Mouse (Mus musculus) cerebellum, adult 9-10 months (tissue): ENCODE data around the gene Olfr307.
"Not testable (repeated sequence)": the region's sequence is repeated elsewhere in the genome, so short reads cannot be mapped to it uniquely, and the experiment has no call there.

ENCODE experiments used
- DNase-seq: peaks from one replicate; pipeline ENCODE4 v3.0.0; 2022

Gene Olfr307

DNA sequence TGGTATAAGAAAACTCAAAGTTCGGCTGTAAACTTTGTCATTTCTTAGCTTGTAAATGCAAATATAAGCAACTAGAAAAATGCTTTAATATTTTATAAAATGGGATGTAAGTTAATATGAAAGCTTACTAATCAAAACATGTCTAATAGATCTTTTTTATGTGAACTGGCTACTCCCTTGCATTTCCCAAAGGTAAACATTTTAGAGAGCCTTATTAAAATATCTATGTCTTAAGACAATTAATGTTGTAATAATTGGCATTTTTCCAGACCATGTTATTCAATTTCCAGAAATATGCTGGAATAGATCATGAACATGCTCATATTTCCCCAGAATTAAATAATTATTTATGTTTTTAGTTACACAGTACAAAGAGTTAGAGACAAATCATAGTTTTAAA, at the start of gene Olfr307:
Olfr307 (minus strand) TSS at position 101 of the 400 bp plus-strand sequence.
- no peak for DNase-seq

DNA sequence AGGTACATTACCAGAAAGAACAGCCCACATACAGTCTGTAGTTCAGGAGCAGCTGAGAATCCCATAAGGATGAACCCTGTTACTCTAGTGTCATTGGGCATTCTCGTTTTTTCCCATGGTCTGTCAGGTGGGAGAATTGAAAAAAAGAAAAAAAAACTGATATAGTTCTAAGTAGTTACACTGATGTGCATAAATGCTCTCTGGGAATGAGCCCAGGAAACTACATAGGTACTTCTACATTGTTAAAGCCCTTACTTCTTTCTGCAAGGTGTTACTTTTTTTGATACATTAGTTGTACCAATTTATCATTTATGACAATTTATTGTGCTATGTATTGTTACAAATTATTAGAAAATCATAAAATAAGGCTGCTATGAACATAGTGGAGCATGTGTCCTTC, 49.2 kb upstream of the Olfr307 start, which contains the start of gene Olfr304:
Olfr304 (minus strand) TSS at position 101 of the 400 bp plus-strand sequence.
- DNase-seq, result no peak

DNA sequence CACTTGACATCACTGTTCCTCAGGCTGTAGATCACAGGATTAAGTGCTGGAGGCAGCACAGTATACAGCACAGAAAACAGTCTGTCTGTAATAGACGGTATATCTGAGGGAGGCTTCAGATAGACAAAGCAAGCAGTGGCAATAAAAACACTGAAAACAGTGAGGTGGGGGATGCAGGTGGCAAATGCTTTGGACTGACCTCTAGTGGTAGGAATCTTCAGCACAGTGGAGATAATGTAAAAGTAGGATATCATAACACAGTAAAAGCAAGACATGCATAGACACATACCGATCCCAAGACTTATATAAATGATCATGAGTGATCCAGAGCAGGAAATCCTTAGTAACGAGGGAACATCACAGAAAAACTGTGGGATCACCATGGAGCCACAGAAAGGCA, 48.4 kb upstream of the Olfr307 start:
- DNase-seq, result no peak

DNA sequence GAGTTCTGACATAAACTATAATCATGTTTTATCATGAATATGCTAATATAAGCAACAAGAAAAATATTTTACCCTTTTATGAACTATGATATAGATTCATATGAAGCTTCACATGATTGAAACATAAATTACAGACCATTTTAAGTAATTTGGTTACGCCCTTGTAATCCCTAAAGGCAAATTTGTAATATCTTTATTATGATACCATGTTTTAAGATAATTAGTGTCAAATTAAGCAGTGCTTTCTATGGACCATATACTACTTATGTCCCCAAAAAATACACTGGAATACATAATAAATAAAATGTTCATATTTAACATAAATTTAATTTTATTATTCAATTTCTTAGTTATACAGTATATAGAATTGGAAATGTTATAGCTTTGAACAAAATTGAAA, 29.4 kb upstream of the Olfr307 start, which contains the start of gene Olfr305:
Olfr305 (minus strand) TSS at position 101 of the 400 bp plus-strand sequence.
- DNase-seq, result no peak

DNA sequence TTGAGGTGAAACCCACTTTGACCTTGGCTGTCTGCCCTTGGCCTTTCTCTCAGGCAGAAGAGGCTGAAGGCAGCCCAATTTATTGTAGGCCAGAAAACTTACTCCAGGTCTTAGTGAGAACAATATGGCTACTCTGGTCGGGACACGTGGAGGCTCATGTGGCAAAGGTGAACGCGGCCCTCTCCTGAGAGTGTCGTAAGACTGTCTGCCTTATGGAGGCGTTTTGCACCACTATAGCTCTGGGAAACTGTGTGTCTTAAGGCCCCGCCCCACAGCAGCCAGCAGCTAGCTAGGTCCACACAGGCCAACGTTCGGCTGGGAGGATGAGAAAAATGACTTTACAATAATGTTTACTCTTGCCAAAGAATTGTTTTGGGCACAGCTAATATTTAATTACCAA, 8.9 kb upstream of the Olfr307 start:
- not testable (repeated sequence) for DNase-seq

DNA sequence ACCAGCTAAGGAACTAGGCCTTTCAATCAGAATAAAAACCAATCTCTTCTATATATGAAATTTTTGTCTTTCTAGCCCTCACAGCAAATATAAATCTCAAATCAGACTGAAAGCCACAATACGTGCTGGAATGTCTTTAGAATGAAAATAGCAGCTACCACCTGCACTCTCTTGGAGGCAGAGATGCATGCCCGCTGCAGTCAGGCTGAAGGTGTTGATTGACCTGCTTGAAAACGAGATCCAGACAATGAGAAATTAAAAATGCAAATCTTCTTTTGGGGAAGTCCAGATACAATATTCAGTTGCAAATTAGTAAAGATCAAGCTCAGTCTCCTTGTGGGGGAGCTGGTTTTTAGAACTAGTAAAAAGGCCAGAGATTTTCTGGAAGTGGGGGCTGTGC, 6.9 kb upstream of the Olfr307 start:
- DNase-seq, result no peak

DNA sequence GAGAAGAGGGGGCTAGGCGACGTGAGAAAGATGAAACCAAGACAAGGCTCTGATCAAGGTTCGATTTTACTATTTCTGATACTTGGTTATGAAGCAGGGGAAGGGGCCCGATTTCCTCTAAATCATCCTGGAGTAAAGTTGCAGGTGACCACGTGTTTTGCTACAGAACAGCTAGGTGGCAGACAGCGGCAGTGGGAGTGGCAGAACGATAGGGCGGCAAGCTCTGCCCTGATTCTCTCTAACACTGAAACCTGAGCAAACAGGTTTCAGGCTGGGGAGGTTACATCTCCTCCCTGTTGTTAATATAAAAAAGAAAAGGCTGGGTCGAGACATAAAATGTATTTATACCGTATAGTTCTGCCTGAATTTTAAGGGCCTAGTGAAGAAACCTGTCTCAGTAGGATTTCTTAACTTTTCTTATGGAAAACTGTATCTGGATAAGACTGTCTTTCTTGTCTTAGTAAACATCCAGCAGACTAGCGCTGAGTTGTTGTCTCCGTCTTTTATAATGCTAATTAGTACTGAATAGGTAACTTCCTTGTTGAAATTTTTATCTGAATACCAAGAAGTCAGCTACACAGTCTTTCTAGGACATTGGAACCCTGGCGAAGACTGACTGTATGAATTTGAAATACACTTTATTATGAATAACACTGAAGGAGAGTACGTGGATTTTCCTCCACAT, 5.6 kb upstream of the Olfr307 start:
- DNase-seq, result no peak

DNA sequence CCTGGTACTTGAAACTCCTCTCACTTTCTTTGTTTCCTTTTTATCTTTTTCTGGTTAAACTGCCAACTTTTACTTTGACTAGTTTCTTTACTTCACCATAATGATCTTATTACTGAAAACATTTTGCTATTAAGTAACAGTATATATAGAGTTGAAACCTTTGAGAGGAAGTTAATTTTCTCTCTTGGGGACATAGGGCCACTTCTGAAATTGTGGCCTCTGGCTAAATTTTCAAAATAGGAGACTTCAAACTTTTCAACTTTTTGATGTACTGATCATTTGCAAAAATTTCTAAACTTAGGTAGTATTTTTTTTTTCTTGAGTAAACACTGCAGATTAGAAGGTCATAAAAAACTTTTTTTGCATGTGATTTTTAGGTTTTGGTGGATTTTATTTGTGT, 11.9 kb downstream of the Olfr307 start, which contains the start of gene Olfr308:
Olfr308 (minus strand) TSS at position 101 of the 400 bp plus-strand sequence.
- no peak for DNase-seq

DNA sequence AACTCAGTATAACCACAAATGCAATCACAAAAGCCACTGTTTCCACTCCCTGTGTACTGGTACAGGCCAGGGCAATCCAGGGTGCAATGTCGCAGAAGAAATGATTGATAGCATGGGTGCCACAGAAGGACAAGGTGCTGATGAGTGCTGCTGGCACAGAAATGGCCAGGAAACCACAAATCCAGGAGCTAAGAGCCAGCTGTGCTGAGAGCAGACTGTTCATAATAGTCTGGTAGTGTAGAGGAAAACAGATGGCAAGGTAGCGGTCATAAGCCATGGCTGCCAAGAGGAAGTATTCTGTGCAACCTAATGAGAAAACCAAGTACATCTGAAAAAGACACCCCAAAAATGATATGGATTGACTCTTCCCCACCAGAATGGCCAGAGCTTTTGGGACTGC, 16.1 kb downstream of the Olfr307 start:
- DNase-seq, result no peak

DNA sequence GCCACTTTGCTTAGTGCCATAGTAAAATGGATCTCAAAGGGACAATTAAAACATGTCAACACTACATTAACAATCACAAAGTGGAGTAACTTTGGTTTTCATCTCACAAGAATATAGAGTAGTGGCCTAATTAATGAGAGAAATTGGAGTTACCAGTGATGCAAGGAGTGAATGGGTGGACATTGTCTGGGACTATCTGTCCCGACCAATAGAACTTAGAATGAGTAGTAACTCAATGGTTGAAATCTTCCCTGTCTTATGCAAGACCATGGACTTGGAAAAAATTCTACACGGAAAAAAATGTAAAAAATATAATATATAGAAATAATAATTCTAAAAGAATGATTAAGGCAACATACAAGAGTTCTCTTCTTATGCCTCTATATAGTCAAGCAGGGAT, 23.8 kb downstream of the Olfr307 start, which contains the start of gene Olfr309:
Olfr309 (minus strand) TSS at position 101 of the 400 bp plus-strand sequence.
- DNase-seq, result no peak
